Mouse (Mus musculus): ENCODE measurements at regions not wholly inside any gene's neighbourhood (a gene's known extent, or its start where the extent isn't known, plus 50 kb on each side); places are given as distances from the start of the nearest gene placed in this dataset.
A peak's percentile ranks its signal among the peaks of the same experiment; 100 is the strongest.

DNA sequence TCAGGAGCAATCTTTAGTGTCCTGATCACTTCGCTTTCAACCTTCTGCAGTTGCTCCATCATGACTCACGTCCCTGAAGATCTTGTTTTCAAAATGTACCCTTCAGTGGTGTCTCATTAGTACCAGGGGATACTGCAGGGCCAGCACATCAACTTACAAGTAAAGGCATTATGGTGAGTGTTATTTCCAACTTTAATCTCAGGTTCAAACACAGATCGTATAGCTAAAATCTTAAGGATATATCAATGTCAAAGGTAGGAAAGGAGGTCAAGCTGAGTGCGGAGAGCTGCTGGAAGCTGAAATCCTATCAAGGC, 687.8 kb upstream of the Nrsn1 start:
- no peak overlapping the region for H3K4me3 ChIP-seq (ENCODE audit: low read length)
- no peak for ATAC-seq (ENCODE audit: low FRiP score, low TSS enrichment)
- no peak overlapping the region for H3K27ac ChIP-seq (ENCODE audit: low read depth, low read length)
- no peak overlapping the region for H3K4me2 ChIP-seq (replicated peaks; ENCODE audit: low read depth, low read length)
- no peaks in the 10 kb centered on the region for H3K36me3 ChIP-seq (ENCODE audit: control insufficient read depth, insufficient read depth, low read length)
- no peak overlapping the region for H3K9ac ChIP-seq (ENCODE audit: low read depth, low read length)
- H3K9me3 ChIP-seq (ENCODE audit: control insufficient read depth, low read length): no peaks in the 10 kb centered on the region
- 65% methylated on average over 4 of the region's 4 CpGs for WGBS
- no peaks in the 10 kb centered on the region for H3K4me1 ChIP-seq (ENCODE audit: control insufficient read depth, insufficient read depth, low read length)
- no peaks in the 10 kb centered on the region for H3K27me3 ChIP-seq (ENCODE audit: control insufficient read depth, insufficient read depth, low read length)

DNA sequence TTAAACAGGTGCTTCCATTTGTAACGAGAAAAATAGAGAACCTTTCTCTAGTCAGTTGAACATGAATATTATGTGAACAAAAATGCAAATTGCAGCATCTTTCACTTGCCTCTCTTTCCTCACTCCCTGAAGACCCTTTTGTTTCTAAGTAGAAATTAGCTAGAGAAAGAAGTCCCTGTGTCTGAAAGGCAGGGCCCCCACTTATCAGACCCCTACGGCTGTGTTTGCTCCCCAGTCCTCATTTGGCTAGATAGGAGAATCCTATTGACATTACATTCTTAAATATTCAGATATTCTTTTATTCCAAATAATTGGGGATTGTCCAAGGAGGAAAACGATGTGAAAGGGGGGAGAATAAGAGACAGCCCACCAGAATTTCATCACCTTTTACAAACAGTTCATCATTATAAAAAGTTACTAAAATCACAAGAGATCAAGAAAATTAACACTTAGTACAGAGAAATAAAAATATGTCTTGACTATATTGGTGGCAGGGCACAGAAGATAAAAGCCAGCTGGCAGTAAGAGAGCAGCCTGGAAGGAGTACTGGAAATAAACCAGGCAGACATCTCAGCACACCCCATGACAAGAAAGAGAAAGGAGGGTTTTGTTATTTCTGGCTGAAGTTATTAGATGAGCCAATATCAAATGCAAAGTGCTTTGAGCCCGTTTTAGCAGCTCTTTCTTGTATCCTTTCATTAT, 687.3 kb upstream of the Nrsn1 start:
- Histone ChIP-seq H3K9me3 (ENCODE audit: control insufficient read depth, low read length) (no peaks in the 10 kb centered on the region), H3K27me3 (ENCODE audit: control insufficient read depth, insufficient read depth, low read length) (no peaks in the 10 kb centered on the region), H3K4me1 (ENCODE audit: control insufficient read depth, insufficient read depth, low read length) (no peaks in the 10 kb centered on the region), H3K36me3 (ENCODE audit: control insufficient read depth, insufficient read depth, low read length) (no peaks in the 10 kb centered on the region), H3K4me3 (ENCODE audit: low read length) (no peak overlapping the region), H3K9ac (ENCODE audit: low read depth, low read length) (no peak overlapping the region), H3K4me2 (replicated peaks; ENCODE audit: low read depth, low read length) (no peak overlapping the region), H3K27ac (ENCODE audit: low read depth, low read length) (no peak overlapping the region)
- no peak for ATAC-seq (ENCODE audit: low FRiP score, low TSS enrichment)
- WGBS: 54% methylated on average over 4 of the region's 4 CpGs

DNA sequence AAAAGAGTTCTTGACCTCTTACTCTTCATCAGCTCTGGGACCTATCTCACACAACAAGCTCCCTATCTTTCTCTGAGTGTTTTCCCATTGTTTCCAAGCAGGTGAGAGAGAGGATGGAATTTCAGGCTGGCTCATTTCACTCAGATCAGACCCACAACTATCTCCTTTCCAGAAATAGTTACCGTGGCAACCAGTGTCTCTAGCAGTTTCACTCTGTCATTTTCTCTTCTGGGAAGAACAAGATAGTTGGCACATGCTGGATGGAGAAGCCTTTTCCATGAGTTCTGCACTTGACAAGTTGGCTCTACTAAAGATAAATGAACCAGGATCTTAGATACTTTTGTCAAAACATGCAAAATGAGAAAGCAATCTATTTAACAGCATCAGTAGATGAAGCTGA, 667.3 kb upstream of the Nrsn1 start:
- Histone ChIP-seq H3K9me3 (ENCODE audit: control insufficient read depth, low read length) (no peaks in the 10 kb centered on the region), H3K4me1 (ENCODE audit: control insufficient read depth, insufficient read depth, low read length) (no peaks in the 10 kb centered on the region), H3K27ac (ENCODE audit: low read depth, low read length) (no peak overlapping the region), H3K27me3 (ENCODE audit: control insufficient read depth, insufficient read depth, low read length) (no peaks in the 10 kb centered on the region), H3K4me2 (replicated peaks; ENCODE audit: low read depth, low read length) (no peak overlapping the region), H3K36me3 (ENCODE audit: control insufficient read depth, insufficient read depth, low read length) (no peaks in the 10 kb centered on the region), H3K9ac (ENCODE audit: low read depth, low read length) (no peak overlapping the region), H3K4me3 (ENCODE audit: low read length) (no peak overlapping the region)
- ATAC-seq (ENCODE audit: low FRiP score, low TSS enrichment): no peak
- 80% methylated on average over 1 of the region's 1 CpGs for WGBS

DNA sequence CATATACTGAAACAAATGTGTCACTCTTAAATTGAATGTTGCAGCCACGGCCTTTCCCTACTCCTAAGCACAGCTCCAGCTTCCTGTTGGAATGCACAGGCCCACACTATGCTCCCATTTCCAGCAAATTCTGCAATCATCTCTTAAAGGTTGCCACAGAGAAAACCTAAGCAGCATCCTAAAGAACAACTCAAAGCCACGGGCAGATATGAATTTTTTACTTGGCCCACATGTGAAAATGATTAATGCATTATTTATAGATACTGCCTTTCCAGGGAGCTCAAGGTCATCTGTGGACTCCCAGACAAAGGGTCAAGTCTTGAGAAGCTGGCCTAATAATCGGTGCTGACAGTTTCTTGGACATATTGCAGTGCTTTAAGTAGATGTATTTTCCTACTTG, 663.5 kb upstream of the Nrsn1 start:
- no peak for ATAC-seq (ENCODE audit: low FRiP score, low TSS enrichment)
- Histone ChIP-seq H3K9me3 (ENCODE audit: control insufficient read depth, low read length) (no peaks in the 10 kb centered on the region), H3K4me2 (replicated peaks; ENCODE audit: low read depth, low read length) (no peak overlapping the region), H3K27me3 (ENCODE audit: control insufficient read depth, insufficient read depth, low read length) (no peaks in the 10 kb centered on the region), H3K27ac (ENCODE audit: low read depth, low read length) (peak overlapping the region; percentile 48; the same call in 1 of the 2 replicates), H3K4me1 (ENCODE audit: control insufficient read depth, insufficient read depth, low read length) (no peaks in the 10 kb centered on the region), H3K36me3 (ENCODE audit: control insufficient read depth, insufficient read depth, low read length) (no peaks in the 10 kb centered on the region), H3K9ac (ENCODE audit: low read depth, low read length) (no peak overlapping the region), H3K4me3 (ENCODE audit: low read length) (no peak overlapping the region)
- 33% methylated on average over 3 of the region's 3 CpGs for WGBS

DNA sequence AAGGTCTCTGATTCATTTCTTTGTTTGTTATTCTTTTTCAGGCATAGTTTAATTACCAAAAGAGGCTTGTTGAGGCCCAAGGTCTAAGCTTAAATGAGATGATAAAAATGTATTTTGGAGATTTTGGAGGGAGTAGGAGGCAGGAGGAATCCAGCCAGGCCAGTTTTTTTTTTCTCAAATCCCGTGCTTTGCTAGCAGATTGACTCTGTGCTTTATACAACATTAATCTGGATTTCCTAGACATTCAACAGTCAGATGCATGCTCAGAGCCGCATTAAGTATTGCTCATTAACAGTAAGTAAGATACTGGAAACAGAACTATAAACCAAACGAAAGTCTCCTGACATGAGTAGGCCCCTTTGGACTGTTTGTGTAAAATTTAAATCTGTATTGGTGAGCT, 662.9 kb upstream of the Nrsn1 start:
- ATAC-seq (ENCODE audit: low FRiP score, low TSS enrichment): no peak
- Histone ChIP-seq H3K36me3 (ENCODE audit: control insufficient read depth, insufficient read depth, low read length) (no peaks in the 10 kb centered on the region), H3K4me2 (replicated peaks; ENCODE audit: low read depth, low read length) (no peak overlapping the region), H3K4me3 (ENCODE audit: low read length) (no peak overlapping the region), H3K9ac (ENCODE audit: low read depth, low read length) (no peak overlapping the region), H3K27ac (ENCODE audit: low read depth, low read length) (peak overlapping the region; percentile 48; the same call in 1 of the 2 replicates), H3K4me1 (ENCODE audit: control insufficient read depth, insufficient read depth, low read length) (no peaks in the 10 kb centered on the region), H3K27me3 (ENCODE audit: control insufficient read depth, insufficient read depth, low read length) (no peaks in the 10 kb centered on the region), H3K9me3 (ENCODE audit: control insufficient read depth, low read length) (no peaks in the 10 kb centered on the region)
- 28% methylated on average over 3 of the region's 3 CpGs for WGBS

DNA sequence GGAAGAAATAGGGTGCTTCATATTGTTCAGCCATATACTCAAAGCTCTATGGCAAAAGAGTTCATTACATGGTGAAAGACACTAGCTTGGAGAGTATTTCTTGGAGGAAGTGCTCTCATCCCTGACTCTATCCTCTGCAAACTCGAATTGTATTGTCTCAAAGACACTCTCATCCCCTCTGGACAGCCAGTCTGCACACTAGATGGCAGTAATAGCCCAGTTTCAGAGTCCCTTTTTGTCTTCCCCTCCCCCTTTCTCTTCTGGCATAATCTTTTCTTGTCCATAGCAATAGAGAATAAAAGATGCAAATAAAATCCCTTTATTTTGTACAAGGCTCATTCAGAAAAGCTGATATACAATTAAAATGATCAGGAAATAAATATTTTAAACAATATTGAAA, 662.5 kb upstream of the Nrsn1 start:
- no peak overlapping the region for H3K4me2 ChIP-seq (replicated peaks; ENCODE audit: low read depth, low read length)
- 0% methylated on average over 1 of the region's 1 CpGs for WGBS
- no peak overlapping the region for H3K27ac ChIP-seq (ENCODE audit: low read depth, low read length)
- H3K9ac ChIP-seq (ENCODE audit: low read depth, low read length): no peak overlapping the region
- H3K4me3 ChIP-seq (ENCODE audit: low read length): no peak overlapping the region
- no peaks in the 10 kb centered on the region for H3K36me3 ChIP-seq (ENCODE audit: control insufficient read depth, insufficient read depth, low read length)
- peak; percentile 78; the same call in 1 of the 2 replicates for ATAC-seq (ENCODE audit: low FRiP score, low TSS enrichment)
- no peaks in the 10 kb centered on the region for H3K27me3 ChIP-seq (ENCODE audit: control insufficient read depth, insufficient read depth, low read length)
- H3K9me3 ChIP-seq (ENCODE audit: control insufficient read depth, low read length): no peaks in the 10 kb centered on the region
- H3K4me1 ChIP-seq (ENCODE audit: control insufficient read depth, insufficient read depth, low read length): no peaks in the 10 kb centered on the region

DNA sequence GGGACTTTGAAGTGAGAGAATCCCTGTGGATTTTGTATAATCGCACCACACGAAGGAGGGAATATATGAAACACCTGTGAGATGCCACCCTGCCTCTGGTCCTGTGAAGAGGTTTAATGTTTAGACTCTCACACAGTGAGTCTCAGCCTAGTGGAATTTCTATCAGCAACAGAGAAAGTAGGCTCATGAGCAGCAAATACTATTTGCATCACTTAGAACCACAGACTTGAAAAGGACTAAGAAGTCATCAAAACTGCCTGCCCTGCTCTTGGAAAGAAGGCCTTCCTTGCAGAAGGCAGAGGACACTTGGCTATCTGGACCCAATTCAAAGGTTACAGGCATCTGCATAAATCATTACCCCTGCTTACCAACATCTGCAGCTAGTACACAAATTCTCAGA, 662.1 kb upstream of the Nrsn1 start:
- no peaks in the 10 kb centered on the region for H3K27me3 ChIP-seq (ENCODE audit: control insufficient read depth, insufficient read depth, low read length)
- H3K4me1 ChIP-seq (ENCODE audit: control insufficient read depth, insufficient read depth, low read length): no peaks in the 10 kb centered on the region
- no peak for ATAC-seq (ENCODE audit: low FRiP score, low TSS enrichment)
- H3K27ac ChIP-seq (ENCODE audit: low read depth, low read length): no peak overlapping the region
- H3K9me3 ChIP-seq (ENCODE audit: control insufficient read depth, low read length): no peaks in the 10 kb centered on the region
- H3K4me3 ChIP-seq (ENCODE audit: low read length): no peak overlapping the region
- no peak overlapping the region for H3K9ac ChIP-seq (ENCODE audit: low read depth, low read length)
- H3K36me3 ChIP-seq (ENCODE audit: control insufficient read depth, insufficient read depth, low read length): no peaks in the 10 kb centered on the region
- WGBS: 74% methylated on average over 2 of the region's 2 CpGs
- H3K4me2 ChIP-seq (replicated peaks; ENCODE audit: low read depth, low read length): no peak overlapping the region

DNA sequence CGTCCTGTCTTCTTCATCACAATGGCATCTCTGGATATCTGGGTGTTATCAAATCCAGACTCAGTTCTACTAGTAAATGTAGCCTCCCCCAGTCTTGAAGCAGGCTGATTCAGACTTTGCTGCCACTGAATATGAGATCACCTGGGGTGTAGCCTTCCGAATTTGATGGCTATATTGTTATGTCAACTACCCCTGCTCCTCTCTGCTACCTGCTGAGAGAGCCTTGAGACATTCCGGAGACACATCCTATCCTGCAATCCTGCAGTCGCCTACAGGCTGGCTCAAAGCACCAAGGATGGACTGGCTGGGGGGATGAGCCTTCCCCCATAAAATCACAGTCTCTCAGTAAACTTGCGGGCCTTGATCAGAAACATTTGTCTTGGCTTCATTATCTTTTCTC, 655.4 kb upstream of the Nrsn1 start:
- no peak overlapping the region for H3K9ac ChIP-seq (ENCODE audit: low read depth, low read length)
- H3K4me1 ChIP-seq (ENCODE audit: control insufficient read depth, insufficient read depth, low read length): no peaks in the 10 kb centered on the region
- no peak overlapping the region for H3K4me3 ChIP-seq (ENCODE audit: low read length)
- H3K36me3 ChIP-seq (ENCODE audit: control insufficient read depth, insufficient read depth, low read length): no peaks in the 10 kb centered on the region
- no peaks in the 10 kb centered on the region for H3K27me3 ChIP-seq (ENCODE audit: control insufficient read depth, insufficient read depth, low read length)
- WGBS: 82% methylated on average over 5 of the region's 5 CpGs
- no peak overlapping the region for H3K4me2 ChIP-seq (replicated peaks; ENCODE audit: low read depth, low read length)
- H3K27ac ChIP-seq (ENCODE audit: low read depth, low read length): no peak overlapping the region
- no peak for ATAC-seq (ENCODE audit: low FRiP score, low TSS enrichment)
- no peaks in the 10 kb centered on the region for H3K9me3 ChIP-seq (ENCODE audit: control insufficient read depth, low read length)

DNA sequence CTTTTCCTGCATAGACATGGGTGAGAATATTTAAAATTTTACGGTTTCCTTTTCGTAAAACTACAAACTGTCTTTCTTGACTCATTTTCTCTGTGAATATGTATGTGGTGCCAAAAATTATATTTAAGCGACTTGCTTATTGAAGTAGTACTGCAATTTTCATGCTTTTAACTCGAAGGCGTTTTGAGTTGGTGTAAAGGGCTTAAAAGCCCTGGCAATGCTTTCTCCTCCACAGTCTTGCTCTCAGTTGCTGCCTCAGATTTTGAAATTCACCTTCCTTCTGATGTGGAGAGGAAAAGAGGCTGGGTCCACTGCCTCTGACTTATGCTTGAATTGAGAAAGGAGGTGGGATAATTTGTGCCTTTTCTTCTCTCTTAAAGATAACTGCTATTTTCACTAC, 629.6 kb upstream of the Nrsn1 start:
- no peak for ATAC-seq (ENCODE audit: low FRiP score, low TSS enrichment)
- WGBS: 92% methylated on average over 5 of the region's 5 CpGs
- Histone ChIP-seq H3K9ac (ENCODE audit: low read depth, low read length) (no peak overlapping the region), H3K27me3 (ENCODE audit: control insufficient read depth, insufficient read depth, low read length) (no peaks in the 10 kb centered on the region), H3K36me3 (ENCODE audit: control insufficient read depth, insufficient read depth, low read length) (no peaks in the 10 kb centered on the region), H3K27ac (ENCODE audit: low read depth, low read length) (no peak overlapping the region), H3K4me1 (ENCODE audit: control insufficient read depth, insufficient read depth, low read length) (no peaks in the 10 kb centered on the region), H3K9me3 (ENCODE audit: control insufficient read depth, low read length) (no peaks in the 10 kb centered on the region), H3K4me3 (ENCODE audit: low read length) (no peak overlapping the region), H3K4me2 (replicated peaks; ENCODE audit: low read depth, low read length) (no peak overlapping the region)

Data from kidney, embryonic 14.5 days (tissue).